In the genomic region with DNA sequence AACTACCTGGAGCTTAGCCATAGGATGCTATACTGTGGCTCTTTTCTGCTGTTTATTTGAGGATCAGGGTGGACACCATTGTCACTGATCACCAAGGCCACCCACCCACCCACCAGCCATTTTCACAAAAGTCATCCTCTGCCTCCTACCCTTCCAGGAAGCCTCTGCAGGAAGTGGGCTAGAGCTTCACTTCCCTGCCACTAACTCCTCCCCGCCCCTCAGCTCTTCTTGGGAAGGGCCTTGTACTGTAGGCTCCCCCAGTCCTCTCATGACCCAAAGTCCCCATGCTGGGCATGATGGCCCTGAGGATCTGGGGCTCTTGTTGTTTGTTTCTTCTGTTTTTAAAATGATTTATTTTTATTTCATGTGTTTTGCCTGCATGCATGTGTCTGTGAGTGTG, we compare ENCODE assay signal across 15 mouse cellular contexts. TPM values are rescaled to one million over a fixed set of nuclear protein-coding genes. Genes with fewer than 3 reads are reported as not detected.
A peak's percentile ranks its signal among the peaks of the same experiment; 100 is the strongest.
DNase-seq lines count a peak whose midpoint lies in the region; ATAC-seq and TF ChIP-seq lines count a peak whose summit lies in the region.
"Had no signal": no experiment of that assay in that cellular context is flagged by ENCODE, and none has a peak within 500 bp of the region (broad histone marks: within the 10 kb centered on the region; RNA-seq: fewer than 3 reads in every experiment).

No protein-coding gene starts in this region.

- TF ChIP-seq RAD21 in CH12.LX (IDR thresholded peaks at IDR 0.05; ENCODE audit: low read depth, low read length): no peak

- intact Hi-C loops in heart, adult 2 months (cut with DNase I): no loop called here

- in situ Hi-C loops in CH12.LX (cut with MboI; ENCODE audit: low pct_ligation_motif_present, low pct_unique_long_range_greater_than_20kb, low sequenced_read_pairs): no loop called here

- no peak overlapping the region for H3K4me3 ChIP-seq in heart, embryonic 16.5 days (ENCODE audit: low read length)
- H3K4me3 ChIP-seq in CH12.LX (replicated peaks in 1 of 3; ENCODE audit: low read depth in 2 of 3, low read length in 2 of 3, poor library complexity in 1 of 3): peak overlapping the region in 1 of 3 experiments; percentile 21
- H3K4me3 ChIP-seq in intestine, embryonic 14.5 days (ENCODE audit: low read depth, low read length): no peak overlapping the region
- H3K4me3 ChIP-seq in stomach, embryonic 16.5 days (replicated peaks; ENCODE audit: low read length): no peak overlapping the region
- no peak overlapping the region for H3K4me3 ChIP-seq in heart, adult 2 months
- H3K4me3 ChIP-seq: left cerebral cortex, adult 2 months had no signal

- TF ChIP-seq CTCF in CH12.LX (conservative IDR thresholded peaks at IDR 0.05 in 1 of 2, IDR thresholded peaks at IDR 0.05 in 1 of 2; ENCODE audit: low read depth in 2 of 2, low read length in 2 of 2): no peak
- TF ChIP-seq CTCF in heart, adult 2 months (IDR thresholded peaks at IDR 0.05): no peak

- no peak for DNase-seq in heart, adult 18-20 months
- DNase-seq in CH12.LX (ENCODE audit: extremely low read depth): no peak
- DNase-seq in intestine, embryonic 14.5 days (ENCODE audit: low spot score): no peak
- no peak for DNase-seq in cerebellum, adult 9-10 months
- no peak for DNase-seq in layer of hippocampus, adult 9-11 months
- DNase-seq in heart, adult 2 months: no peak
- DNase-seq: adrenal gland, postnatal 14 days had no signal

- H3K4me2 ChIP-seq in heart, embryonic 16.5 days (ENCODE audit: low read depth, low read length): no peak overlapping the region
- H3K4me2 ChIP-seq in CH12.LX (ENCODE audit: insufficient read depth, low read depth, poor library complexity, severe bottlenecking): no peak overlapping the region
- H3K4me2 ChIP-seq in intestine, embryonic 14.5 days (ENCODE audit: low read length): no peak overlapping the region
- H3K4me2 ChIP-seq in stomach, embryonic 16.5 days (ENCODE audit: low read depth, low read length): no peak overlapping the region

- H3K9ac ChIP-seq in heart, embryonic 16.5 days (ENCODE audit: low read length): no peak overlapping the region
- H3K9ac ChIP-seq in CH12.LX (ENCODE audit: insufficient read depth, low read depth): no peak overlapping the region
- H3K9ac ChIP-seq in intestine, embryonic 14.5 days (ENCODE audit: low read length): no peak overlapping the region
- H3K9ac ChIP-seq in stomach, embryonic 16.5 days (ENCODE audit: low read length): no peak overlapping the region
- H3K9ac ChIP-seq in heart, adult 2 months (ENCODE audit: low read depth, low read length): no peak overlapping the region

- no peaks in the 10 kb centered on the region for H3K27me3 ChIP-seq in heart, embryonic 16.5 days (ENCODE audit: control insufficient read depth, insufficient read depth, low read length)
- no peaks in the 10 kb centered on the region for H3K27me3 ChIP-seq in CH12.LX (replicated peaks)
- no peaks in the 10 kb centered on the region for H3K27me3 ChIP-seq in intestine, embryonic 14.5 days (replicated peaks; ENCODE audit: control insufficient read depth, insufficient read depth, low read length)
- H3K27me3 ChIP-seq in stomach, embryonic 16.5 days (ENCODE audit: control insufficient read depth, insufficient read depth, low read length): no peaks in the 10 kb centered on the region
- no peaks in the 10 kb centered on the region for H3K27me3 ChIP-seq in heart, adult 2 months (ENCODE audit: control insufficient read depth, insufficient read depth, low read length)

- peak overlapping the region; percentile 94 for H3K27ac ChIP-seq in heart, embryonic 16.5 days (ENCODE audit: low read length)
- H3K27ac ChIP-seq in CH12.LX (ENCODE audit: insufficient read depth, low read depth): peak overlapping the region; percentile 61; the same call in 1 of the 2 replicates
- 0 out of 2 replicates have a peak overlapping the region, but pooled peaks have one; percentile 14 for H3K27ac ChIP-seq in intestine, embryonic 14.5 days (ENCODE audit: low read depth)
- H3K27ac ChIP-seq in stomach, embryonic 16.5 days (ENCODE audit: low read length): peak overlapping the region; percentile 97; the same call in 1 of the 2 replicates
- no peak overlapping the region; the same call in 1 of the 2 replicates for H3K27ac ChIP-seq in heart, adult 2 months
- H3K27ac ChIP-seq: left cerebral cortex, adult 2 months had no signal

- ATAC-seq in heart, embryonic 16.5 days (replicated peaks; ENCODE audit: extremely low read depth, insufficient read depth, low FRiP score): no peak
- no peak for ATAC-seq in intestine, embryonic 14.5 days (replicated peaks; ENCODE audit: low FRiP score, low TSS enrichment, low read depth)
- no peak for ATAC-seq in stomach, embryonic 16.5 days (ENCODE audit: insufficient read depth, low FRiP score)

- H3K36me3 ChIP-seq in heart, embryonic 16.5 days (ENCODE audit: control insufficient read depth, insufficient read depth): peaks cover 13% of the 10 kb centered on the region
- peaks cover 40% of the 10 kb centered on the region in 2 experiments for H3K36me3 ChIP-seq in CH12.LX (replicated peaks in 1 of 2; ENCODE audit: control insufficient read depth in 1 of 2, insufficient read depth in 1 of 2, low read length in 1 of 2)
- peaks cover 36% of the 10 kb centered on the region for H3K36me3 ChIP-seq in intestine, embryonic 14.5 days (ENCODE audit: control insufficient read depth, insufficient read depth, low read length)
- peaks cover 12% of the 10 kb centered on the region; the same call in 1 of the 2 replicates for H3K36me3 ChIP-seq in stomach, embryonic 16.5 days (ENCODE audit: control insufficient read depth, insufficient read depth, low read length)
- no peaks in the 10 kb centered on the region for H3K36me3 ChIP-seq in heart, adult 2 months (ENCODE audit: control insufficient read depth, insufficient read depth, low read length)

- peaks cover 15% of the 10 kb centered on the region for H3K4me1 ChIP-seq in heart, embryonic 16.5 days (ENCODE audit: control insufficient read depth, insufficient read depth, low read length)
- H3K4me1 ChIP-seq in CH12.LX (ENCODE audit: control insufficient read depth in 1 of 2, insufficient read depth in 2 of 2): peaks cover 29 to 73% of the 10 kb centered on the region in 2 experiments
- H3K4me1 ChIP-seq in intestine, embryonic 14.5 days (replicated peaks; ENCODE audit: control insufficient read depth, insufficient read depth, low read length): peaks cover 19% of the 10 kb centered on the region
- peaks cover 34% of the 10 kb centered on the region for H3K4me1 ChIP-seq in stomach, embryonic 16.5 days (ENCODE audit: control insufficient read depth, insufficient read depth, low read length)
- H3K4me1 ChIP-seq in heart, adult 2 months (ENCODE audit: control insufficient read depth, insufficient read depth, low read length): peaks cover 20% of the 10 kb centered on the region

- H3K9me3 ChIP-seq in heart, embryonic 16.5 days (replicated peaks; ENCODE audit: control insufficient read depth, low read length): no peaks in the 10 kb centered on the region
- H3K9me3 ChIP-seq in CH12.LX (replicated peaks; ENCODE audit: low read length): no peaks in the 10 kb centered on the region
- H3K9me3 ChIP-seq in intestine, embryonic 14.5 days (ENCODE audit: control insufficient read depth, low read length): no peaks in the 10 kb centered on the region
- H3K9me3 ChIP-seq in stomach, embryonic 16.5 days (replicated peaks; ENCODE audit: control insufficient read depth, low read length): no peaks in the 10 kb centered on the region

- WGBS in heart, embryonic 16.5 days: 59% methylated on average over 1 of the region's 1 CpGs
- 89% methylated on average over 1 of the region's 1 CpGs for WGBS in intestine, embryonic 14.5 days
- WGBS in stomach, embryonic 16.5 days: 50% methylated on average over 1 of the region's 1 CpGs
- WGBS in heart, adult 2 months: 56% methylated on average over 1 of the region's 1 CpGs

- H3K79me2 ChIP-seq in CH12.LX (replicated peaks; ENCODE audit: control insufficient read depth, extremely low read depth, insufficient read depth, poor library complexity, severe bottlenecking): peaks cover 16% of the 10 kb centered on the region
- no peaks in the 10 kb centered on the region for H3K79me2 ChIP-seq in heart, adult 2 months (replicated peaks; ENCODE audit: control insufficient read depth, insufficient read depth, low read length)

- TF ChIP-seq POLR2A in CH12.LX (IDR thresholded peaks at IDR 0.05; ENCODE audit: low read depth, low read length): no peak
- TF ChIP-seq POLR2A in heart, adult 2 months (IDR thresholded peaks at IDR 0.05; ENCODE audit: insufficient read depth, low read depth, low read length): no peak

- dilution Hi-C loops in CH12.LX (cut with MboI; ENCODE audit: extremely low pct_ligation_motif_present, extremely low pct_unique_long_range_greater_than_20kb, low sequenced_read_pairs): no loop called here

- TF ChIP-seq EP300 in CH12.LX (IDR thresholded peaks at IDR 0.05; ENCODE audit: low read length): no peak
- TF ChIP-seq EP300 in heart, adult 2 months (IDR thresholded peaks at IDR 0.05; ENCODE audit: insufficient read depth, low read depth, low read length): no peak

RNA-seq across cellular contexts. Expression of a gene that starts 2.3 kb away (rescaled TPM):
- 252 and 258 TPM in 2 replicates for polyA plus RNA-seq in heart, embryonic 16.5 days (2015; fragmentation: Nextera tagmentation; extraction: Ambion mirVana)
- total RNA-seq in heart, adult 18-20 months (2021): 10 to 100 TPM; 66.7 to 73.1 TPM
- 135 and 168 TPM in 2 replicates for total RNA-seq in CH12.LX (2012; rRNA removed)
- total RNA-seq in CH12.LX (2014; rRNA removed): 134 and 143 TPM in 2 replicates
- 240 and 256 TPM in 2 replicates for polyA plus RNA-seq in CH12.LX (2012; ENCODE audit: insufficient read length, low read depth)
- polyA plus RNA-seq in intestine, embryonic 14.5 days (2014; fragmentation: Nextera tagmentation; extraction: Ambion mirVana): 290 and 307 TPM in 2 replicates
- polyA plus RNA-seq in stomach, embryonic 16.5 days (2015; fragmentation: Nextera tagmentation; extraction: Ambion mirVana): 154 and 173 TPM in 2 replicates
- 10 to 100 TPM; 56.9 to 64.2 TPM for total RNA-seq in heart, adult 2 months (2021)
- polyA plus RNA-seq in heart, adult 2 months (2012; rRNA removed): 54.1 and 68.3 TPM in 2 replicates

RNA-seq across cellular contexts. Expression of a gene that starts 15.1 kb away (rescaled TPM):
- 35.5 and 36.7 TPM in 2 replicates for polyA plus RNA-seq in heart, embryonic 16.5 days (2015; fragmentation: Nextera tagmentation; extraction: Ambion mirVana)
- 10 to 100 TPM; 40.5 to 41.1 TPM for total RNA-seq in heart, adult 18-20 months (2021)
- total RNA-seq in CH12.LX (2012; rRNA removed) (15.2 and 22.9 TPM in 2 replicates), CH12.LX (2014; rRNA removed) (10.3 and 12.3 TPM in 2 replicates)
- polyA plus RNA-seq in CH12.LX (2012; ENCODE audit: insufficient read length, low read depth): 30.0 and 35.1 TPM in 2 replicates
- 65.5 and 65.9 TPM in 2 replicates for polyA plus RNA-seq in intestine, embryonic 14.5 days (2014; fragmentation: Nextera tagmentation; extraction: Ambion mirVana)
- polyA plus RNA-seq in stomach, embryonic 16.5 days (2015; fragmentation: Nextera tagmentation; extraction: Ambion mirVana): 47.4 and 57.5 TPM in 2 replicates
- 10 to 100 TPM; 39.7 to 48.4 TPM for total RNA-seq in heart, adult 2 months (2021)
- polyA plus RNA-seq in heart, adult 2 months (2012; rRNA removed): 35.5 and 44.8 TPM in 2 replicates

RNA-seq across cellular contexts. Expression of a gene that starts 23.4 kb away (rescaled TPM):
- 58.7 and 59.3 TPM in 2 replicates for polyA plus RNA-seq in heart, embryonic 16.5 days (2015; fragmentation: Nextera tagmentation; extraction: Ambion mirVana)
- 100 to 1,000 TPM; 129 to 138 TPM for total RNA-seq in heart, adult 18-20 months (2021)
- total RNA-seq in CH12.LX (2012; rRNA removed): 279 and 287 TPM in 2 replicates
- 147 and 191 TPM in 2 replicates for total RNA-seq in CH12.LX (2014; rRNA removed)
- 255 and 283 TPM in 2 replicates for polyA plus RNA-seq in CH12.LX (2012; ENCODE audit: insufficient read length, low read depth)
- polyA plus RNA-seq in intestine, embryonic 14.5 days (2014; fragmentation: Nextera tagmentation; extraction: Ambion mirVana): 94.0 and 114 TPM in 2 replicates
- 22.5 and 30.0 TPM in 2 replicates for polyA plus RNA-seq in stomach, embryonic 16.5 days (2015; fragmentation: Nextera tagmentation; extraction: Ambion mirVana)
- 100 to 1,000 TPM; 123 to 127 TPM for total RNA-seq in heart, adult 2 months (2021)
- polyA plus RNA-seq in heart, adult 2 months (2012; rRNA removed): 66.2 and 109 TPM in 2 replicates

RNA-seq across cellular contexts. Expression of a gene that starts 27.9 kb away (rescaled TPM):
- polyA plus RNA-seq in heart, embryonic 16.5 days (2015; fragmentation: Nextera tagmentation; extraction: Ambion mirVana): 0.05 TPM in 1 of 2 replicates, not detected in the other
- under 1 TPM in 1 of 2 experiments, not detected in 1; 0.05 TPM for total RNA-seq in heart, adult 18-20 months (2021)
- total RNA-seq in CH12.LX (2012; rRNA removed): not detected in 2 replicates
- not detected in 2 replicates for total RNA-seq in CH12.LX (2014; rRNA removed)
- polyA plus RNA-seq in CH12.LX (2012; ENCODE audit: insufficient read length, low read depth): 0.07 TPM in 1 of 2 replicates, not detected in the other
- polyA plus RNA-seq in intestine, embryonic 14.5 days (2014; fragmentation: Nextera tagmentation; extraction: Ambion mirVana): 0.05 TPM in 2 replicates
- not detected in 2 replicates for polyA plus RNA-seq in stomach, embryonic 16.5 days (2015; fragmentation: Nextera tagmentation; extraction: Ambion mirVana)
- not detected for total RNA-seq in heart, adult 2 months (2021)
- 0.06 and 0.12 TPM in 2 replicates for polyA plus RNA-seq in heart, adult 2 months (2012; rRNA removed)
- polyA plus RNA-seq: embryonic facial prominence, embryonic 11.5 days; lung, embryonic 16.5 days; neural tube, embryonic 11.5 days had no signal

RNA-seq across cellular contexts. Expression of a gene that starts 43.0 kb away (rescaled TPM):
- not detected in 2 replicates for polyA plus RNA-seq in heart, embryonic 16.5 days (2015; fragmentation: Nextera tagmentation; extraction: Ambion mirVana)
- not detected for total RNA-seq in heart, adult 18-20 months (2021)
- total RNA-seq in CH12.LX (2012; rRNA removed): 0.25 and 0.34 TPM in 2 replicates
- total RNA-seq in CH12.LX (2014; rRNA removed): 0.31 TPM in 1 of 2 replicates, not detected in the other
- polyA plus RNA-seq in CH12.LX (2012; ENCODE audit: insufficient read length, low read depth): 0.49 and 0.89 TPM in 2 replicates
- 0.67 and 0.88 TPM in 2 replicates for polyA plus RNA-seq in intestine, embryonic 14.5 days (2014; fragmentation: Nextera tagmentation; extraction: Ambion mirVana)
- 2.0 and 4.2 TPM in 2 replicates for polyA plus RNA-seq in stomach, embryonic 16.5 days (2015; fragmentation: Nextera tagmentation; extraction: Ambion mirVana)
- not detected for total RNA-seq in heart, adult 2 months (2021)
- not detected in 2 replicates for polyA plus RNA-seq in heart, adult 2 months (2012; rRNA removed)
- total RNA-seq: left cerebral cortex, adult 2 months had no signal
- polyA plus RNA-seq: C2C12; embryonic facial prominence, embryonic 11.5 days; hindbrain, embryonic 11.5 days; lung, embryonic 16.5 days; neural tube, embryonic 11.5 days had no signal
